Mouse (Mus musculus): ENCODE results near the gene Tmem59.

The Tmem59 gene

DNA sequence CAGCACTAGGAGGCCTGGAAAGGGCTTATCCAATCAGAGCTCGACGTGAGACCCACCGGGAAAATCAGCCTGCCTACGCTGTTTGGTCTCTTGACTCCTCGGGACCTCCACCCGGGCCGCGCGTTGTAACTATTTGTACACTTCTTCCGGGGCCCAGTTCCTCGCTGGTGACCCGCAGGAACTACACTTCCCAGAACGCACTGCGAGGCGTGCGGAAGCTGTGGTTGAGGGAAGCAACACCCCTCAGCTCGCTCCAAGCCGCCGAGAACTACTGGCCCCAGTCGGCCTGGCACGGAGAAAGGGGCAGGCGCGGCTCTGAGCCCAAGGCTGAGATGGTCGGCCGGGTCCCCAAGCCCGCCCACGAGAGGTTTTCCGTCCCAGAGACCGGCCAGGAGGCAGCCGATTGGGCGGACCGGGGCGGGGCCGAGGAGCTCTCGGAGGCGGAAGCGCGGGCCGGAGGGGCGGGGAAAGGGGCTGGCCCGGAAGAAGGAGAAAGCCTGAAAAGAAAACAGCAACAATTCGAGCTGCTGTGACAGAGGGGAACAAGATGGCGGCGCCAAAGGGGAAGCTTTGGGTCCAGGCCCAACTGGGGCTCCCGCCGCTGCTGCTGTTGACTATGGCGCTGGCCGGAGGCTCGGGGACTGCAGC, at the start of gene Tmem59:
Gene Tmem59 (plus strand): TSS at position 218 of the 648 bp plus-strand sequence.
- DNase-seq (ENCODE audit: low read depth, low spot score) = peak; percentile 97

DNA sequence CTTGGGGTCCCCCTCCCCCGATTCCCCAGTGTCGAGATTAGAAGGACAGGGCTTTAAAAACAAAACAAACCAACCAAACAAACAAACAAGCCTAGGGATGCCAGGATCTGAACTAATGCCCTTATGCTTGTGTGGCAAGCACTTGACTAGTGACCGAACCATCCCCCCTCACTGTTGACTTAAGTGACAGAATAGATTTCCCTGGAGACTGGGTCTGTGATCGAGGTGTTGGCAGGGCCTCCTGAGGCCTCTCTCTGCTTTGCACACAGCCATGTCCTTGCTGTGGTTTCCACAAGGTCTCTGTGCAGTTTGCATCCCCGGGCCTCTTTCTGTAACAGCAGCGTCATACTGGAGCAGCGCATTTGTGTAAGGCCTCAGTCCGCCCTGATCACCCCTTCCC, 48.8 kb upstream of the Tmem59 start:
- no peak for DNase-seq (ENCODE audit: low read depth, low spot score)

- DNase-seq (ENCODE audit: low read depth, low spot score) = no peak
These were observed 47.7 kb upstream of the Tmem59 start for GRCm38 (mm10) chr4:107130534-107130933.

- no peak for DNase-seq (ENCODE audit: low read depth, low spot score)
These were observed 43.3 kb upstream of the Tmem59 start for GRCm38 (mm10) chr4:107134891-107135290.

DNA sequence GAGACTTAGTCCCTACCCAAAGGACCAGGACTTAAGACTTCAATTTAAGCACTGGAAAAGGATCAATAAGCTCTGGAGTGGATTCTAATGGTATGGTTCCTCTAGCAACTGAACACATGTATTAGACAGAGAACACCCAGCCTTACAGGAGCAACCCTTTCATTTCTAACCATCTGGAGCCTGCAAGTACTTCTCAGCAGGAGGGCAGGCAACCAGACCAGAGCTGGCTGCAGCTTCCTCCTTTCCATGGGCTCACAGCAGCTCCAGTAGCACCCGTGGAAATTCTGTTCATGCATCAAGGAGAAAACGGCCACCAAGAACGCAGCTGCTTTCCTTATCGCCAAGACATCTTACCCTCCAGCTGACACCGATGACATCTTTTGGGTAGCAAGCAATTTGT, 42.5 kb upstream of the Tmem59 start:
- no peak for DNase-seq (ENCODE audit: low read depth, low spot score)

DNA sequence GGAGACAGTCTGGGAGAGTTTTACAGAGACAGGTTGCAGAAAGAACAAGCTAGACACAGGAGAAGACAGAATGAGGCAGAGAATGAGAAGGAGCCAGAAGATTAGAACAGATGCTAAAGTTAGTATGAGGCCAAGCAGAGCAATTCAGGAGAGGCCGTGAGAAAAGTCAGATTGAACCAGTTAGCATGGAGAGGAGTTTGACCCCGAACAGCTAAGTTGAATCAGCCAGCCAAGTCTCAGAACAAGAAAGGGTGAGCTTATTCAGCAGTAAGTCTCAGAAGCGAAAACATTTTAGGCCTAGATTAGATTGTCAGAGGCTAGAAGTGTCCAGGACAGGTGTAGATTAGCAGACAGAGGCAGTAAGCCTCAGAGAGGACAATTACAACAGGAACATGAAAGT, 41.7 kb upstream of the Tmem59 start:
- no peak for DNase-seq (ENCODE audit: low read depth, low spot score)

GRCm38 (mm10) chr4:107138948-107139835, 39.0 kb upstream of the Tmem59 start:
- DNase-seq (ENCODE audit: low read depth, low spot score) = no peak

DNA sequence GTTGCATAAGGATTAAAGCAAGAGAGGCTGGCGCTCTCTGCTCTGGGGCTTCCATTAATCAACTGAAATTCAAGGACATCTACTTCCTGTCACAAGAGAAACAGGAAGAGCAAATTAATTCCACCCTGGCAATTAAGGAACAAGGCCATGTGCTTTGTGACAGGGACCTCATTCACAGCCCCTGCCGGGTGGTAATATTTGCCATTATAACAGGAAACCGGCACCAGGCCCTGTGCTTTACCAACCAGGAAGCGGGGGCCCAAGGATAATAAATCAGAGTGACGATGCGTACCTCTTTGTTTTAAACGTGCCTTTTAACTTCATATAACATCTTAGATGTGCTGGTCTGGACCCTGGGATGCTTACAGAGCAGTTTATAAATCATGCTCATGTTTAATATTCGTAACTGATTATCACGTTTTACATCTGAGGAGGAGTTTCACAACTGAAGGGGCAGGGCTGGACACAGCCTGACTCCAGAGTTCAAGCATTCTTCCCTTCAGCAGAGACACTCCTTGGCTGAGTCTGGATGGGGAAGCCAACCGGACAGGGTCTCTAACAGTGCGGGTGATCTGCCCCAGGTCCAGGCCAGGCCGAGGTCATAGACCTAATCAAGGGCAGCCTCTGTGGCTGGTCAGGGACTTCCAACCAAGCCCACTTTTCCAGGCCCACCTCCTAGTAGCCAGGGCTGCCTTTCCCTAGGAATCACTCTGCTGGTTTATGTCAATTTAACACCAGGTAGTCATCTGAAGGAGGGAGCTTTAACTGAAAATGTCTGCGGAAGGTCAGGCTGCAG, 38.2 kb upstream of the Tmem59 start:
- no peak for DNase-seq (ENCODE audit: low read depth, low spot score)

DNA sequence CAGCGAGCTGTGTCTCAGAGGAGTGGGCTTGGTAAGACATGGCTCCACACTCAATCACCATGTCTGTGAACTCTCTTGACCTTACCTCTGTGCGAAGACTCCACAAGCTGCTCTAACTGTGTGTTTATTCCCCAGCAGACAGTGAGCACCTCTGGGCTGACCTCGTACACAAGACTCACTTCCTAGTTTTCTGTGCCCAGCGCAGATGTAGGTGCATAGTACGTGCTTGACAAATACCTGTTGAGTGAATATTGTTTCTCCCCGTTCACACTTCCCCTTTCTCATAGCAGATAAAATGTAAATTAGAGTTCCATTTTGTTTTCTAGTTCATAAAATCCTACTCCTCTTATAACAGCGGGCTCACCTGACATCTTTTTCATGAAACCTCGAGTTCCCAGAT, 34.7 kb upstream of the Tmem59 start:
- DNase-seq (ENCODE audit: low read depth, low spot score) = no peak

GRCm38 (mm10) chr4:107150991-107151390, 27.2 kb upstream of the Tmem59 start:
- DNase-seq (ENCODE audit: low read depth, low spot score) = no peak

DNA sequence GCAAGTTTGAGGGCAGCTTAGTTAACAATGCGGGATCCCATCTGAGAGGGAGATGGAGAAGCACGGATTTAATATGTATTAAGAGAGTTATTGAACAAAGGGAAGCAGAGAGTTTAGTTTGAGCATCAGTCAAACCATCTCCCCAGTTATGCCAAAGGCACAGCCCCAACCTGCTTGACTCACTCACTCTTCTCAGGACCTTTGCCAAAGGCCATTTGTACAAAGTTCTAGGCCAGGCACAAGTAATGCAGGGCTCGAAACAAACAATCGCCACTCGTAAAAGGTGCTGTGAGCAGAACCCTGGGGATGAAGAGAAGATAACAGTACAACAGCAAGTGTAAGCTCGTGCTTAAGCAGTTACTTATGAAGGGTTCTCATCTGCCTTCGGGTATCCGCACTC, 25.6 kb upstream of the Tmem59 start:
- DNase-seq (ENCODE audit: low read depth, low spot score) = no peak

DNA sequence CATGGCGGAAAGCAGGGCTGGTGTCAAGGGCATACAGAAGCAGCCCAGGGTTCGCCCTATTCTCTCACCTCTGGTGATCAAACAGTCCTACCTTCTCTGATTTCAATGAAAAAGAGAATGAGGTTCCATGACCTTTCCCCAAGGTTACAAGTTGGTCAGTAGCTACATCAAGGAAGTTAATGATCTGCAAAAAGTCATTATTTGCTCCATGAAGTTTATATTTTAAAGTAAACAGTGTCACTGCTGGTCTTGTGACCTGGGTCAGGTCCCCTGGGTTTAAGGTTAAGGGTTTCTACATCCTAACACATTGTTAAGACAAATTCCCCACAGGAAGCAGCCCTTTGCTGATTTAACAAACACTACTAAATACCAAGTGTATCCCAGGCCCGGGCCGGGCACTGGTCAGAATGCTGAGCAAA, 21.2 kb upstream of the Tmem59 start:
- DNase-seq (ENCODE audit: low read depth, low spot score) = no peak

DNA sequence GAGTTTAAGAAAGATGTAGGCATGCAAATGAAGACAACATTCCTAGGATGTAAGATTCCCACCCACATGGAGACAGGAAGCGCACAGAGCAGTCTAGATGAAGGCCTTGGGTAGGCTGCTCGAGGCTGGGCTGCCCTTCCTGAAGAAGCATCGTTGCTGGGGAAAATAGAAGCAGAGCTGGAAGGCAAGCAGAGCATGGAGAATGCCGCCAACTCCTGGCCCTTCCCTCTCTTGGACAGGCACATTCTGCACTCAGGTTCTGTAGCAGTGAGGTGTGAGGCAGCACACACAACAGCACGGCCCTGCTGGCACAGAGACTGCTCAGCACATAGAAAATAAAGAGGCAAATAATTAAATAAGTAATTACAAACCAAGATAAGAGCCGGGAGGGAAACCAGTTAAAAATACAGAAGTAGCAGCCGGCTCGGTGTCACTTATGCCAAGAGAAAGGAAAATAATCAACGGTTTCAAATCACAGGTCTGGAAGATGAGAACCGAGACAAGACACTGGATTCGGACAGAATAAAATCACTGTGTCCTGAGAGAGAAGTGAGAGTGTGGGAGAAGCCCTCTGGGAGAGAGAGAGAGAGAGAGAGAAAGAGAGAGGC, 18.9 kb upstream of the Tmem59 start:
- no peak for DNase-seq (ENCODE audit: low read depth, low spot score)

- DNase-seq (ENCODE audit: low read depth, low spot score) = no peak
These were observed 18.0 kb upstream of the Tmem59 start for GRCm38 (mm10) chr4:107160181-107160580.

DNA sequence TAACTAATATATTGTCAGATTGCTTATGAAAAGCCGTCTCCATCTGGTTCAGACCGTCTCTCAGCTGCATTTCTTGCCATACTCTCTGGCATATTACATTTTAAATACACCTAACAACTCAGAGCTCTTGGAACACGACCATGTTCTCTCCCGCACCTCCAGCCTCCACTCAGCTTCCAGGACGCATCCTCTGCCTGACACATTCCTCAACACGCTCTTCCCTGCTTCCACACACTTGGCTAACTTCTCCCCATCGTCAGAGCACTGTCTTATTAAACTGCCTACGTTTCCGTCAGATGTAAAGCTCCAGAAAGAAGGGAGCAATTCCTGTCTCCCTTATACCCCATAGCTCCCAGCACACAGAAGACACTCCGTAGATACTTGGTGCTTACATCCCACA, 14.9 kb upstream of the Tmem59 start:
- DNase-seq (ENCODE audit: low read depth, low spot score) = no peak

DNA sequence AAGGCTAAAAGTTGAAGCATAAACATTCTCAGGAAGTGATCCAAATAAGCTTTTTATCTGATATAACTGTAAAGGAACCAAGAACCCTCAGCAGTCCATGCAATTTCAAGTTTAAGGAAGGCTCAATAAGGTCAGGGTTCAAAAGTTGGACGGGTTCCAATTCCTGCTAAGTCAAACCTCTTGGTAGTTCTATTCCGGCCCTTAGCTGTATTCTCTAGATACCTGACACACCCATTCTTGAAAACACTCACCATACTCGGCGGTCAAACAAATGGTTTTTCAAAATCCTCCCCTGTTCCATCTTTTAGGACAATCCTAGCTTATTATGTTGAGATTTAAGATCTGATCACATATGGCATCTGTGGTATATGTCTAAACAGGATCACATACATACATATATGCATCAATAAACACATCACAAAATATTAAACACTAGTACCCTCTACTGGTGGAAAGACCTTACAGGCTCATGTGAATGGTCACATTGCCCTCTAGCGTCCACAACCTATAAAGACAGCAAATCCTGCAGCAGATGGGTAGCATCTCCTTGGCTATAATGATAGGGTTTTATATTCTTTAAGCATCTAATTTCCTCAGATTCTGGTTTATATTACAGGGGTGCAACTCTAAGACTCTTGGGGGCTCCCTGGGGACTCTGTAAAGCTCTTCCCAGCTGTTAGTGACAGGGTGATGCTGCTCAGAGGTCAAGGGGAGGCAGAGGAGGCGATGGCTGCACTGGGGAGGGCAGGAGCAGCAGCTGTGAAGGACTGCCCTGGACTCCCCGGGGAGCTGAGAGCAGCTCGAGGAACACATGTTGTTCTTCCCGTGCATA, 14.2 kb upstream of the Tmem59 start:
- peak; percentile 86 for DNase-seq (ENCODE audit: low read depth, low spot score)

DNA sequence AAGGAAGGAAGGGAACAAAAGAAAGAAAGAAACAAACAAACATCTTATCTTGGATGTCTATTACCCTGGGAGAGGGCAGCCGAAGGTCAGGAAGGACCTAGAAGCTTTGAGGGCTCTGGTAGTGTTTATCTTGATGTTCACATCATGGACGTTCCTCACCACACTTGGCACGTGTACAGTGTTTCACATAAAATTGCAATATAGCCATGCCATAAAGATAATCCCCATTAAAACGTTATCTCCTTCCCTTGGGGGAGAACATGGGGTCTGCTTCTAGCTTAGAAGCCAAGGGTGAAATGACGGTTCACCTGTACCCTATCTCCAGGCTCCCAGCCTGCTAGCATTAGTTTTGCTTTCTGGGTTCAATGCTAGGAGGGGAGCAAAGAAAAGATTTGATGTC, 11.5 kb upstream of the Tmem59 start:
- DNase-seq (ENCODE audit: low read depth, low spot score) = no peak

DNA sequence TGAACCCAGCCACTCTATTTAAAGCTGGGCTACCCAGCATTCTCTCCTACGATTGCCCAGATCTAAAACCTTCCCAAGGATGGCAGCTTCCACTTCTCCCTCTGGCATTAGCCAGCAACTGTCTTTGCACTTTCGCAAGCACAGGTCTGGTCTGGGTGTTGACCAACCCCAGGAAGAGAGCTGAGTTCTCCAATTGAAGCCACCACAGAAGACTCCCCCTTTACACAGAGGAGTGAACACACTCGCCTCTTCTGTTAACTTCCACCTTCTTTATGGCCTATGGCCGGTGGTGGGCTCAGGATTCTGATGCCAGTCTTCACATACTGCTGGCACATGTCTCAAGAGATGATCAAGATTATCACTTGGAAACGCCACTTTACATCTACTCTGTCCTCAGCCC, 10.4 kb upstream of the Tmem59 start:
- no peak for DNase-seq (ENCODE audit: low read depth, low spot score)

DNA sequence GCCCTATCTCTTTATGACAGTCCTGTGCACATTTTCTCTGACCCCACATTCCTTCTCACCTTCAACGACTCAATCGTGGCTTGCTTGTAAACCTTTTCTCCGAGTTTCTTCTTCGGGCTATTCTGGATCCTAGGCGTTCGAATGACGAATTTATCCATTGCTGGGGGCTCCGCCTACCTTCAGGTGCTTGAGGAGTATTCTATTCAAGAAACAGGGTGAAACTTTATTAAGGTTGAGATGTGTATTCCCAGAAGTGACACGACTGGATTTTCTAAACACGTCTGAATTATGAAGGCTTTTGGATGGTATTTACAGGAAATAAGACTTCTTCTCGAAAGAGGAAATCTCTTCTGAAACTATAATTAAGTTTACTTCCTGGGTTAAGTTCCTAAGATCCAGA, 693 bp upstream of the Tmem59 start:
- peak; percentile 34 for DNase-seq (ENCODE audit: low read depth, low spot score)

DNA sequence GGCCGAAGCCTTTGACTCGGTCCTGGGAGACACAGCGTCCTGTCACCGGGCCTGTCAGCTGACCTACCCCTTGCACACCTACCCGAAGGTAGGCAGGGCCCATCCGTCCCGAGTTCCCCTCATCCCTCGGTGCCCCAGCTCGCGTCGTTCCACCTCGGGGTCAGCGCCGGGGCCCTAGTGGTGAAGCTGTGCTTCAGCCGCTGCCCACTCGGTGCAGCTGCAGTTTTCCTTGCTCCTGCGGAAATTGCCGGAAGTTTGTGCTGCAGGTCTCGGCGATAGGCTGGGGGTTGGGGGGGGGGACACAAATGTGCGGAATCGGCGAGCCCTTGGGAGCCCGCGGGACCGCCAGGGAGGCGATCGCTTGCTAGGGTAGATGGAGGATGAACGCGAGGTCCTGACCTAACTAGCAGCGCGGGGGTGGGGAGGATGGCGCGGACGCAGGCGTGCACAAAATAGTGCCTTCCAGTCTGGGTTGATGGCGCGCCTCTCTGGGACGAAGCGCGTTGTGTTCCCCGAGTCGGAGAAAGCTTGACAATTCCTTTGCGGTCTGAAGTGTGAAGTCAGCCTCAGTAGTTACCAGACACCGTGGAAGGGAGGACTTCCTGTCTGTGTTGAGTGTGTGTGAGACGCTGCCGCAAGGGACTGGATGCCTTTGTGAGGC, 761 bp downstream of the Tmem59 start, which contains the start of gene Tceanc2:
Gene Tceanc2 (minus strand): TSS at position 287 of the 661 bp plus-strand sequence.
- DNase-seq (ENCODE audit: low read depth, low spot score) = peak; percentile 78
